Mouse (Mus musculus) CH12.LX (cell line): ENCODE results near the gene Ndufaf7. TPM values are rescaled to one million over a fixed set of nuclear protein-coding genes. Genes with fewer than 3 reads are reported as not detected.

Source experiments
- DNase-seq: peaks from one replicate; pipeline ENCODE4 v3.0.0-alpha.2; 2013; ENCODE audit errors: extremely low read depth
- H3K27ac ChIP-seq: 2 replicates; pipeline ENCODE4 v1.5.1; 2012; ENCODE audit warnings: low read depth, mild to moderate bottlenecking, control low read depth, moderate library complexity; ENCODE audit not compliant: insufficient read depth
- H3K27me3 ChIP-seq: replicated peaks from 2 replicates; pipeline ENCODE3; 2012; ENCODE audit warnings: inconsistent platforms
- H3K36me3 ChIP-seq, 2 experiments: replicated peaks in 1 of 2; 2 replicates each; pipeline versions ENCODE3 to v1.6.1; 2012; ENCODE audit warnings: inconsistent platforms in 1 of 2, low read length in 1 of 2, mild to moderate bottlenecking in 1 of 2, mixed read lengths in 1 of 2, moderate library complexity in 1 of 2; ENCODE audit not compliant: control insufficient read depth in 1 of 2, insufficient read depth in 1 of 2
- H3K4me1 ChIP-seq, 2 experiments: 2 replicates each; pipeline ENCODE4 v1.6.1; 2012; ENCODE audit warnings: inconsistent platforms in 1 of 2, moderate library complexity in 1 of 2; ENCODE audit not compliant: insufficient read depth in 2 of 2, control insufficient read depth in 1 of 2
- H3K4me2 ChIP-seq: 2 replicates; pipeline ENCODE4 v1.6.1; 2012; ENCODE audit warnings: low read depth, mild to moderate bottlenecking, control low read depth; ENCODE audit not compliant: poor library complexity, insufficient read depth, severe bottlenecking
- H3K4me3 ChIP-seq, 3 experiments: fragments of 150-350 bp in 1 of 3; sonication (generic) in 1 of 3; replicated peaks in 1 of 3; 2 replicates each; pipeline versions ENCODE3 to v1.5.1; 2011 to 2012; ENCODE audit warnings: low read depth in 2 of 3, low read length in 2 of 3, mild to moderate bottlenecking in 2 of 3, moderate library complexity in 2 of 3, control low read depth in 1 of 3, improper control_type of control experiment in 1 of 3, inconsistent platforms in 1 of 3, mixed read lengths in 1 of 3; ENCODE audit not compliant: poor library complexity in 1 of 3
- H3K79me2 ChIP-seq: replicated peaks from 2 replicates; pipeline ENCODE4 v1.6.1; 2012; ENCODE audit warnings: mild to moderate bottlenecking, moderate library complexity; ENCODE audit not compliant: control insufficient read depth, poor library complexity, insufficient read depth, severe bottlenecking; ENCODE audit errors: extremely low read depth
- H3K9ac ChIP-seq: 2 replicates; pipeline ENCODE4 v1.6.1; 2012; ENCODE audit warnings: low read depth, mild to moderate bottlenecking, control low read depth, moderate library complexity; ENCODE audit not compliant: insufficient read depth
- H3K9me3 ChIP-seq: replicated peaks from 2 replicates; pipeline ENCODE3; 2012; ENCODE audit warnings: low read length, inconsistent platforms, mixed read lengths
- CHD1 ChIP-seq: IDR thresholded peaks from 2 replicates; pipeline ENCODE4 v1.6.1; 2012; ENCODE audit warnings: low read depth, low read length, improper control_type of control experiment, inconsistent platforms
- E2F4 ChIP-seq: IDR thresholded peaks from 2 replicates; pipeline ENCODE4 v1.6.1; 2011; ENCODE audit warnings: low read depth, low read length, improper control_type of control experiment; ENCODE audit not compliant: insufficient replicate concordance
- ELF1 ChIP-seq: IDR thresholded peaks from 2 replicates; pipeline ENCODE4 v1.6.1; 2014; ENCODE audit warnings: low read depth, mild to moderate bottlenecking, inconsistent platforms, low read length, improper control_type of control experiment
- IRF4 ChIP-seq: IDR thresholded peaks from 2 replicates; pipeline ENCODE4 v1.6.1; 2014; ENCODE audit warnings: low read depth, mild to moderate bottlenecking, inconsistent platforms, low read length, improper control_type of control experiment
- JUN ChIP-seq: IDR thresholded peaks from 2 replicates; pipeline ENCODE4 v1.6.1; 2011; ENCODE audit warnings: low read depth, mild to moderate bottlenecking, low read length, improper control_type of control experiment, moderate library complexity; ENCODE audit not compliant: insufficient read depth
- KAT2A ChIP-seq: IDR thresholded peaks from 2 replicates; pipeline ENCODE4 v1.6.1; 2012; ENCODE audit warnings: low read length, improper control_type of control experiment, inconsistent platforms; ENCODE audit not compliant: insufficient replicate concordance
- MAX ChIP-seq: IDR thresholded peaks from 2 replicates; pipeline ENCODE4 v1.6.1; 2011; ENCODE audit warnings: low read length, improper control_type of control experiment
- MEF2A ChIP-seq: IDR thresholded peaks from 2 replicates; pipeline ENCODE4 v1.6.1; 2014; ENCODE audit warnings: low read depth, mild to moderate bottlenecking, inconsistent platforms, low read length, improper control_type of control experiment, borderline replicate concordance
- MXI1 ChIP-seq: IDR thresholded peaks from 2 replicates; pipeline ENCODE4 v1.6.1; 2011; ENCODE audit warnings: mild to moderate bottlenecking, low read depth, low read length, improper control_type of control experiment
- POLR2AphosphoS2 ChIP-seq: IDR thresholded peaks from 2 replicates; pipeline ENCODE4 v1.6.1; 2011; ENCODE audit warnings: low read depth, low read length, improper control_type of control experiment
- RAD21 ChIP-seq: IDR thresholded peaks from 2 replicates; pipeline ENCODE4 v1.6.1; 2011; ENCODE audit warnings: low read depth, mild to moderate bottlenecking, low read length, improper control_type of control experiment, moderate library complexity
- TBP ChIP-seq: conservative IDR thresholded peaks from 2 replicates; pipeline ENCODE4 v1.6.1; 2011; ENCODE audit warnings: low read depth, low read length, improper control_type of control experiment
- TCF12 ChIP-seq: IDR thresholded peaks from 2 replicates; pipeline ENCODE4 v1.6.1; 2014; ENCODE audit warnings: low read depth, mild to moderate bottlenecking, inconsistent platforms, low read length, improper control_type of control experiment
- UBTF ChIP-seq: IDR thresholded peaks from 2 replicates; pipeline ENCODE4 v1.6.1; 2012; ENCODE audit warnings: low read depth, mild to moderate bottlenecking, inconsistent platforms, low read length, improper control_type of control experiment, moderate library complexity
- USF1 ChIP-seq: IDR thresholded peaks from 2 replicates; pipeline ENCODE4 v1.6.1; 2014; ENCODE audit warnings: low read depth, mild to moderate bottlenecking, inconsistent platforms, low read length, improper control_type of control experiment
- ZKSCAN1 ChIP-seq: IDR thresholded peaks from 2 replicates; pipeline ENCODE4 v1.6.1; 2012; ENCODE audit warnings: low read depth, inconsistent platforms, low read length, improper control_type of control experiment, borderline replicate concordance
- ZNF384 ChIP-seq: IDR thresholded peaks from 2 replicates; pipeline ENCODE4 v1.6.1; 2012; ENCODE audit warnings: low read depth, low read length, improper control_type of control experiment, inconsistent platforms
- dilution Hi-C: fragments of 300-500 bp; cut with MboI; formaldehyde crosslinking; loops from 2 replicates; pipeline ENCODE4 v1.14.3; 2020; ENCODE audit warnings: low sequenced_read_pairs; ENCODE audit not compliant: extremely low pct_unique_long_range_greater_than_20kb, extremely low pct_ligation_motif_present
- in situ Hi-C: fragments of 300-500 bp; cut with MboI; formaldehyde crosslinking; loops from 3 replicates; pipeline ENCODE4 v1.14.3; 2019; ENCODE audit warnings: low sequenced_read_pairs, low pct_ligation_motif_present, low pct_unique_long_range_greater_than_20kb, mixed read lengths
- polyA plus RNA-seq: library from polyadenylated mRNA; unstranded; fragments of >175 nt; gene quantifications from 2 replicates; pipeline ENCODE4 v1.2.1, GENCODE M21; 2012; ENCODE audit warnings: low read depth; ENCODE audit not compliant: insufficient read length
- total RNA-seq, 2 experiments: library from RNA; depleted of rRNA; stranded (reverse); fragments of 300-350 nt in 1 of 2; fragments of >200 nt in 1 of 2; gene quantifications; 2 replicates each; pipeline ENCODE4 v1.2.3; 2012 to 2014

Ndufaf7 gene
- total and polyA plus RNA-seq, 3 experiments: 41.7 to 54.1 (median 42.4) TPM

DNA sequence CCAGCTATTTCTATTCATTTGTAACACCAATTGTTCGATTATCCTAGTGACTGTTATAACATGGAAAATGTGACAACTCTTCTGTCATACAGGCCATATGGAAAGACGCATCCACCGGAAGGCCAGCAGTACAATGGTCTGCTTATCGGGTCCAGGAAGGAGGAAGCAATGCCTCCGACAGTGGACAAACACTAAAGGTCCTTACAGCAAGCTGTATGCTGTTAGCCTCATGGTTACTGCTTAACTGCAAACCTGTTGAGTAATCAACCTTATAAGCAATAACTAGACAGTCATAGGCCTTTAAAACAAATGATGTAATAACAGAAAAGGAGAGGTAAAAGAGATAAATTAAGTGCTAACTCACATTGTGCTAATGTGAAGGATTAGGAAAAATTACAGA, 14.3 kb downstream of the Ndufaf7 start:
- dilution Hi-C loops (no loop called here), in situ Hi-C loops (no loop called here)
- no peak overlapping the region for H3K9ac ChIP-seq
- TF ChIP-seq JUN (no peak), IRF4 (no peak), POLR2AphosphoS2 (no peak), CHD1 (no peak), TCF12 (no peak), ELF1 (no peak), MXI1 (no peak), KAT2A (no peak), ZKSCAN1 (no peak), E2F4 (no peak)
- H3K36me3 ChIP-seq: peaks cover 7 to 17% of the 10 kb centered on the region in 2 experiments
- no peaks in the 10 kb centered on the region for H3K79me2 ChIP-seq
- no peak overlapping the region for H3K4me2 ChIP-seq
- H3K27me3 ChIP-seq: no peaks in the 10 kb centered on the region
- no peak overlapping the region for H3K4me3 ChIP-seq
- no peak for DNase-seq
- peaks cover 0 to 2% of the 10 kb centered on the region in 2 experiments; a peak in 1 of 4 replicates for H3K4me1 ChIP-seq
- no peaks in the 10 kb centered on the region for H3K9me3 ChIP-seq
- no peak overlapping the region for H3K27ac ChIP-seq

DNA sequence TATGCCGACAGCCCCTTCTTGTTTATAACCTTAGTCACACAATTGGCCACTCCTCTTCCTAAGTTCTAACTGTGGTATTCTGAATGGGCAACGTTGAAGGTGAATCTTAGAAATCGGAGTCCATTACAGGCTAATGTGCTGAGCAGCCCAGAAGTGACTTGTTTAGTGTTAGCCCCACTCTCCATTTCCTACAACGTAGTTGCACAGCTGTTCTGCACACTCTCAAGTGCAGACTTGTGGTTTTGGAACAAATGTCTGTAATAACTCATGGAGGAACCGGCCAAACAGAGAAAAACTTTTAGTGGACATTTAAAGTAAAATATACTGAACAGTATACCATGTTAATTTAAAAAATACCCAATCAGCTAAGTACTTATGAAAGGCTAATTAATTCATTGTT, 15.1 kb downstream of the Ndufaf7 start:
- no peaks in the 10 kb centered on the region for H3K27me3 ChIP-seq
- no peak overlapping the region for H3K27ac ChIP-seq
- no peak for DNase-seq
- no peak overlapping the region for H3K4me2 ChIP-seq
- peaks cover 0 to 2% of the 10 kb centered on the region in 2 experiments; a peak in 1 of 4 replicates for H3K4me1 ChIP-seq
- TF ChIP-seq MEF2A: no peak
- peaks cover 0 to 9% of the 10 kb centered on the region in 2 experiments for H3K36me3 ChIP-seq
- dilution Hi-C loops: no loop called here
- no peak overlapping the region for H3K9ac ChIP-seq
- no peaks in the 10 kb centered on the region for H3K9me3 ChIP-seq
- H3K4me3 ChIP-seq: no peak overlapping the region
- H3K79me2 ChIP-seq: no peaks in the 10 kb centered on the region
- in situ Hi-C loops: no loop called here

DNA sequence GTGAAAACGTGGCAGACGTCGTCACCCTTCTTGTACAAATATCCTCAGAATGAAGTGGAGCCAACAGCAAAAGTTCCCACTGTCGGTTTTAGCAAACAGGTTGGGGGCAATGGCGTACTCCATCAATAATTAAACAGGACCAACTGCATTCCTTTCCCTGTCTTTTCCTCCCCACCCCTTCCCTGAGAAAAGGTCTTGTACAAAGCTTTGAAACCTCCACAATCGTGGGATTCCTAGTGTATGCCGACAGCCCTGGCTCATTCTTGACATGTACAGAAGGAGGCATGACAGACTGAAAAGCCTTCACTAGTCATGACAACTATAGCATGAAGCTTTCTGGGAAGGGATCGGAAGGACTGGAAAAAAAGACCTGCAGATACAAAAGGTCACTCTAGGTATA, 16.3 kb downstream of the Ndufaf7 start:
- H3K79me2 ChIP-seq: no peaks in the 10 kb centered on the region
- TF ChIP-seq MAX: no peak
- no peak for TF ChIP-seq ELF1
- TF ChIP-seq JUN: no peak
- no peak for TF ChIP-seq TBP
- TF ChIP-seq MXI1: no peak
- no peak for TF ChIP-seq RAD21
- TF ChIP-seq ZNF384: no peak
- no peak for TF ChIP-seq USF1
- no peak for TF ChIP-seq UBTF
- H3K9me3 ChIP-seq: no peaks in the 10 kb centered on the region
- H3K4me2 ChIP-seq: no peak overlapping the region
- no peaks in the 10 kb centered on the region for H3K27me3 ChIP-seq
- dilution Hi-C loops (no loop called here), in situ Hi-C loops (no loop called here)
- H3K4me1 ChIP-seq: peaks cover 0 to 2% of the 10 kb centered on the region in 2 experiments; a peak in 1 of 4 replicates
- no peak overlapping the region for H3K27ac ChIP-seq
- no peak for DNase-seq
- H3K36me3 ChIP-seq: peaks cover 0 to under 1% of the 10 kb centered on the region in 2 experiments
- H3K4me3 ChIP-seq: no peak overlapping the region
- no peak overlapping the region for H3K9ac ChIP-seq
